Mouse (Mus musculus) embryonic facial prominence, embryonic 11.5 days (tissue): ENCODE measurements around the gene Pofut2. TPM values are rescaled to one million over a fixed set of nuclear protein-coding genes. Genes with fewer than 3 reads are reported as not detected.
"Not testable (repeated sequence)": the region's sequence is repeated elsewhere in the genome, so short reads cannot be mapped to it uniquely, and the experiment has no call there.

Experiments
- ATAC-seq: fragments of 200-750 bp; cut with Nextera tagmentation; replicated peaks from 2 replicates; pipeline ENCODE4 v1.8.0; 2017; ENCODE audit warnings: low read depth; ENCODE audit not compliant: insufficient number of reproducible peaks, low FRiP score, low TSS enrichment
- DNase-seq: peaks from one replicate; pipeline ENCODE4 v3.0.0-alpha.2; 2015; ENCODE audit warnings: low spot score
- H3K27ac ChIP-seq: fragments of 300-500 bp; sonication (generic); replicated peaks from 2 replicates; pipeline ENCODE4 v1.5.1; 2014; ENCODE audit warnings: mild to moderate bottlenecking, low read depth, low read length, control low read depth
- H3K27me3 ChIP-seq: fragments of 300-500 bp; sonication (generic); 2 replicates; pipeline ENCODE4 v1.6.1; 2014; ENCODE audit warnings: mild to moderate bottlenecking, low read length, moderate library complexity, mixed read lengths; ENCODE audit not compliant: control insufficient read depth, insufficient read depth
- H3K36me3 ChIP-seq: fragments of 300-500 bp; sonication (generic); replicated peaks from 2 replicates; pipeline ENCODE4 v1.6.1; 2014; ENCODE audit warnings: low read depth, mild to moderate bottlenecking, low read length, moderate library complexity, mixed read lengths; ENCODE audit not compliant: control insufficient read depth, insufficient read depth
- H3K4me1 ChIP-seq: fragments of 300-500 bp; sonication (generic); 2 replicates; pipeline ENCODE4 v1.6.1; 2014; ENCODE audit warnings: low read length, mixed read lengths; ENCODE audit not compliant: control insufficient read depth, insufficient read depth
- H3K4me2 ChIP-seq: fragments of 300-500 bp; sonication (generic); 2 replicates; pipeline ENCODE4 v1.6.1; 2014; ENCODE audit warnings: low read depth, mild to moderate bottlenecking, control low read depth, low read length, moderate library complexity
- H3K4me3 ChIP-seq: fragments of 300-500 bp; sonication (generic); 2 replicates; pipeline ENCODE4 v1.5.1; 2014; ENCODE audit warnings: low read depth, low read length, control low read depth
- H3K9ac ChIP-seq: fragments of 300-500 bp; sonication (generic); replicated peaks from 2 replicates; pipeline ENCODE4 v1.6.1; 2014; ENCODE audit warnings: mild to moderate bottlenecking, control low read depth, low read length
- H3K9me3 ChIP-seq: fragments of 300-500 bp; sonication (generic); replicated peaks from 2 replicates; pipeline ENCODE4 v1.6.1; 2016; ENCODE audit warnings: mild to moderate bottlenecking, low read length, inconsistent platforms, mixed read lengths; ENCODE audit not compliant: control insufficient read depth
- WGBS: fragments of 180-500 bp; shearing (Covaris S2); extraction: QIAGEN DNeasy Blood & Tissue Kit; methylation state at CpG from one replicate; pipeline ENCODE4 v1.1.7; 2014; 5-methylcytosine and 5-hydroxymethylcytosine counted together
- polyA plus RNA-seq: library from polyadenylated mRNA; unstranded; fragments of >200 nt; fragmentation: Nextera tagmentation; extraction: Ambion mirVana; gene quantifications from 2 replicates; pipeline ENCODE4 v1.2.1, GENCODE M21; 2014

Gene Pofut2
- polyA plus RNA-seq, 1 experiment from 2014 or later, result 68.4 TPM

DNA sequence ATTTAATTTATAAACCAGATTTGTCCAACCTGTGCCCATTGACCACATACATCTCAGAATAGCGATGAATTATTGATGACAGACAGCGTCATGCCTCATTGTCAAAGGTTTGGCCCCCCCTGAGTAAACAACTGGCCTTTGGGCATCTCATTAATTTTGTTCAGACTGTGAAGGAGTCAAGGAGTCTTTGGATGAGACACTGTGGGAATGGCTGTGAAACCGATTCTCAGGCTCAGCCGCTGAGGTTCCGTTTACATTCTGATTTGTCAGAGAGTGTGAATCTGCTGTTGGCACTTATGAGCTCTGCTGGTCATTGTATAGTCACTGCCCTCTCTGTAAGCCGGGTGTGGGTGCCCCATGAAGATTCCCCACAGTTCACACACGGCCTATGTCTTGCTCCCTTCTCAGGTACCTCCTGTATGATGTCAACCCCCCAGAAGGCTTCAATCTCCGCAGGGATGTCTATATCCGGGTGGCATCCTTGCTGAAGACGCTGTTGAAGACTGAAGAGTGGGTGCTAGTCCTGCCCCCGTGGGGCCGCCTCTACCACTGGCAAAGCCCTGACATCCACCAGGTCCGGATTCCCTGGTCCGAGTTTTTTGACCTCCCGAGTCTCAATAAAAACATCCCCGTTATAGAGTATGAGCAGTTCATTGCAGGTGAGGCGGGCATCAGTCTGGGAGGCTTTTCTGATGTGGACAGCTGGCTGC is 1.3 kb downstream of the Pofut2 start:
- no peaks in the 10 kb centered on the region for H3K27me3 ChIP-seq
- no peaks in the 10 kb centered on the region for H3K4me1 ChIP-seq
- no peak overlapping the region; the same call in 1 of the 2 replicates for H3K4me3 ChIP-seq
- no peak for DNase-seq
- H3K36me3 ChIP-seq, result no peaks in the 10 kb centered on the region; the same call in 1 of the 2 replicates
- 90% methylated on average over 17 of the region's 17 CpGs for WGBS
- H3K9ac ChIP-seq, result no peak overlapping the region; the same call in 1 of the 2 replicates
- no peaks in the 10 kb centered on the region for H3K9me3 ChIP-seq
- H3K4me2 ChIP-seq, result peak overlapping the region; percentile 66
- ATAC-seq, result no peak
- no peak overlapping the region for H3K27ac ChIP-seq

GRCm38 (mm10) chr10:77266281-77266680 is 7.3 kb downstream of the Pofut2 start:
- Histone ChIP-seq H3K27ac (no peak overlapping the region), H3K4me2 (no peak overlapping the region), H3K4me1 (no peaks in the 10 kb centered on the region), H3K36me3 (peaks cover 3% of the 10 kb centered on the region), H3K9me3 (no peaks in the 10 kb centered on the region), H3K27me3 (no peaks in the 10 kb centered on the region), H3K9ac (no peak overlapping the region), H3K4me3 (no peak overlapping the region)
- DNase-seq (no peak), ATAC-seq (no peak)
- 71% methylated on average over 8 of the region's 8 CpGs for WGBS

DNA sequence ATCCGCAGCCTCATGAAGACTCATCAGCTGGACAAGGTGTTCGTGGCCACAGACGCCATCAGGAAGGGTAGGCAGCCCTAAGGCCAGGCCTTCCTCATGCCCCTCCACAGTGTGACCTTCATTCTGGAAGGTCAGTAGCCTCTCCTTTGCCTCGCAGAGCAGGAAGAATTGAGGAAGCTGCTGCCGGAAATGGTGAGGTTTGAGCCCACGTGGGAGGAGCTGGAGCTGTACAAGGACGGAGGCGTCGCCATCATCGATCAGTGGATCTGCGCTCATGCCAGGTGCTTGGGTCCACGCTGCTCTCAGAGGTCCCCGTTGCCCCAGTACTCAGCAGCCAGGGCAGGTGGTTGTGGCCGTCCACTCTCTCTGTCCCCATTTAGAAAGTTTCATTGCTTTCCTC is 8.0 kb downstream of the Pofut2 start:
- no peak overlapping the region for H3K27ac ChIP-seq
- H3K4me1 ChIP-seq, result no peaks in the 10 kb centered on the region
- H3K27me3 ChIP-seq, result no peaks in the 10 kb centered on the region
- H3K4me2 ChIP-seq, result no peak overlapping the region
- no peak overlapping the region for H3K9ac ChIP-seq
- DNase-seq (no peak), ATAC-seq (no peak)
- no peaks in the 10 kb centered on the region for H3K9me3 ChIP-seq
- 90% methylated on average over 14 of the region's 14 CpGs for WGBS
- peaks cover 3% of the 10 kb centered on the region for H3K36me3 ChIP-seq
- no peak overlapping the region for H3K4me3 ChIP-seq

- Histone ChIP-seq H3K27ac (no peak overlapping the region), H3K4me3 (no peak overlapping the region), H3K36me3 (peaks cover 3% of the 10 kb centered on the region), H3K4me1 (no peaks in the 10 kb centered on the region), H3K9me3 (no peaks in the 10 kb centered on the region), H3K4me2 (no peak overlapping the region), H3K27me3 (no peaks in the 10 kb centered on the region), H3K9ac (no peak overlapping the region)
- no peak for ATAC-seq
- WGBS, result 89% methylated on average over 7 of the region's 7 CpGs
- DNase-seq, result no peak
Observed at GRCm38 (mm10) chr10:77269129-77269528, 10.1 kb downstream of the Pofut2 start.

DNA sequence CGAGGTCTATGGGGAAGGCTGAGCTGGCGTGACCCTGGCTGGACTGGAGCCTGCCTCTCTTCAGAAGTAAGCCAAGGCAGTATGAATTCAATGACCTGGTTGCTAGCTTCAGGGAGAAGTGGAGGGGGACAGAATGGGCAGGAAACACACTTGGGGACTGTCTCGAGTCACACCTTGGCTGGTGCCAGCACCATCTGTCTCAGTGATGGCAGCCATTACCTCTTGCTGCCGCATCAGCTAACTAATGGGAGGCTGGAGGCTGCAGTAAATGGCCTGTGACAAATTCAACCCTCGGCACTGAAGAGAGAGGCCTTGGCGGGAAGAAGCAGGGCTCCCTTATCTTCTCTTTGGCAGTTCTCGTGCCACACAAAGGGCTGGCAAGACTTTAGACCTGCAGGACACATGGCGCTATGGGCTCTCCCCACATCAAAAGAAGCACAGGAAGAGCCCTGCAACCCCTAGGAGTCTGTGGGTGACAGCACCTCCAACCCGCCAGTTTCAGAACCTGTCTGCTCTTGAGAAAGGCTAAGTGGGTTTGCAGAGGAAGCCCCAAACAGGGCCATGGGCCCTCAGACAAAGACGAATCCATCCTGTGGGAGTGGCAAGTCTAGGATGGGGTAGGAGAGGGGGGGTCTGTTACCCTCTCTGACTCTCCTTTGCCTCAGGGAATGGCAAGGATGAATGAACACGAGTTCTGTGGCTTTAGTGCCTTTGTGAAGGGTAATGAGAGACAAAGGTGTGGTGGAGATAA is 14.1 kb downstream of the Pofut2 start:
- H3K27me3 ChIP-seq, result no peaks in the 10 kb centered on the region
- H3K4me3 ChIP-seq, result no peak overlapping the region
- DNase-seq (no peak), ATAC-seq (no peak)
- H3K9me3 ChIP-seq, result no peaks in the 10 kb centered on the region
- 65% methylated on average over 11 of the region's 11 CpGs for WGBS
- H3K9ac ChIP-seq, result no peak overlapping the region
- no peak overlapping the region for H3K27ac ChIP-seq
- H3K4me1 ChIP-seq, result no peaks in the 10 kb centered on the region
- H3K36me3 ChIP-seq, result peaks cover 3% of the 10 kb centered on the region
- H3K4me2 ChIP-seq, result no peak overlapping the region

- Histone ChIP-seq H3K4me1 (no peaks in the 10 kb centered on the region), H3K4me2 (no peak overlapping the region), H3K9ac (no peak overlapping the region), H3K27ac (no peak overlapping the region), H3K36me3 (peaks cover 3% of the 10 kb centered on the region; the same call in 1 of the 2 replicates), H3K4me3 (no peak overlapping the region), H3K27me3 (no peaks in the 10 kb centered on the region), H3K9me3 (no peaks in the 10 kb centered on the region)
- ATAC-seq (no peak), DNase-seq (no peak)
Observed at GRCm38 (mm10) chr10:77273798-77274197, 14.8 kb downstream of the Pofut2 start.

- H3K27ac ChIP-seq, H3K4me1 ChIP-seq, DNase-seq, H3K4me3 ChIP-seq, H3K4me2 ChIP-seq, H3K36me3 ChIP-seq, H3K9me3 ChIP-seq, H3K27me3 ChIP-seq, ATAC-seq, H3K9ac ChIP-seq: not testable (repeated sequence)
- 74% methylated on average over 1 of the region's 1 CpGs for WGBS
Observed at GRCm38 (mm10) chr10:77282085-77282484, 23.1 kb downstream of the Pofut2 start.

GRCm38 (mm10) chr10:77282822-77283221 is 23.8 kb downstream of the Pofut2 start:
- Histone ChIP-seq H3K4me2 (no peak overlapping the region), H3K9me3 (no peaks in the 10 kb centered on the region), H3K27ac (no peak overlapping the region), H3K36me3 (no peaks in the 10 kb centered on the region), H3K4me3 (no peak overlapping the region), H3K4me1 (no peaks in the 10 kb centered on the region), H3K27me3 (no peaks in the 10 kb centered on the region), H3K9ac (no peak overlapping the region)
- WGBS, result 16% methylated on average over 6 of the region's 6 CpGs
- DNase-seq (peak; percentile 86), ATAC-seq (no peak)
